In genomic region chr8:70671615-70672324, GRCm38 (mm10) we compare ENCODE assay signal across 9 mouse cellular contexts. TPM values are rescaled to one million over a fixed set of nuclear protein-coding genes. Genes with fewer than 3 reads are reported as not detected.
DNase-seq lines count a peak whose midpoint lies in the region; ATAC-seq and TF ChIP-seq lines count a peak whose summit lies in the region.
"Had no signal": no experiment of that assay in that cellular context is flagged by ENCODE, and none has a peak within 500 bp of the region (broad histone marks: within the 10 kb centered on the region; RNA-seq: fewer than 3 reads in every experiment).

No protein-coding gene starts in this region.

- H3K9ac ChIP-seq in hindbrain, embryonic 12.5 days, result no peak overlapping the region
- no peak overlapping the region for H3K9ac ChIP-seq in midbrain, postnatal 0 days (replicated peaks; ENCODE audit: low read length, poor library complexity, severe bottlenecking)

- WGBS in hindbrain, embryonic 10.5 days, result 64% methylated on average over 10 of the region's 10 CpGs
- WGBS in hindbrain, embryonic 12.5 days, result 60% methylated on average over 10 of the region's 10 CpGs
- WGBS in kidney, adult 2 months, result 46% methylated on average over 10 of the region's 10 CpGs
- WGBS in midbrain, postnatal 0 days, result 55% methylated on average over 10 of the region's 10 CpGs

- no peak for TF ChIP-seq POLR2A in kidney, adult 2 months (IDR thresholded peaks at IDR 0.05; ENCODE audit: low read depth, low read length)

- no peak for ATAC-seq in hindbrain, embryonic 12.5 days (ENCODE audit: low FRiP score)
- ATAC-seq in midbrain, postnatal 0 days (ENCODE audit: low FRiP score), result no peak

- no peak overlapping the region for H3K4me3 ChIP-seq in hindbrain, embryonic 10.5 days
- H3K4me3 ChIP-seq in hindbrain, embryonic 12.5 days, result no peak overlapping the region
- no peak overlapping the region for H3K4me3 ChIP-seq in kidney, adult 2 months (ENCODE audit: insufficient read depth, low read depth, low read length)
- no peak overlapping the region for H3K4me3 ChIP-seq in midbrain, postnatal 0 days (ENCODE audit: low read depth, low read length)

- DNase-seq in hindbrain, embryonic 10.5 days (ENCODE audit: low spot score), result no peak
- peak; percentile 57 for DNase-seq in gastrocnemius, postnatal 10 days
- DNase-seq in kidney, adult 2 months, result peak; percentile 73
- no peak for DNase-seq in midbrain, postnatal 0 days (ENCODE audit: low spot score)
- DNase-seq in adrenal gland, postnatal 10 days, result no peak
- no peak for DNase-seq in thymus, postnatal 4 days
- DNase-seq in right cerebral cortex, postnatal 36 days (ENCODE audit: low spot score in 2 of 2), result no peak

- peaks cover 9% of the 10 kb centered on the region for H3K36me3 ChIP-seq in hindbrain, embryonic 10.5 days
- H3K36me3 ChIP-seq in hindbrain, embryonic 12.5 days, result 0 out of 2 replicates have a peak, but pooled peaks cover 3% of the 10 kb centered on the region
- H3K36me3 ChIP-seq in kidney, adult 2 months (ENCODE audit: control insufficient read depth, insufficient read depth, low read length), result no peaks in the 10 kb centered on the region
- H3K36me3 ChIP-seq in midbrain, postnatal 0 days (ENCODE audit: insufficient read depth, low read length), result no peaks in the 10 kb centered on the region

- no peaks in the 10 kb centered on the region for H3K27me3 ChIP-seq in hindbrain, embryonic 10.5 days (ENCODE audit: insufficient read depth, poor library complexity, severe bottlenecking)
- H3K27me3 ChIP-seq in hindbrain, embryonic 12.5 days, result no peaks in the 10 kb centered on the region
- H3K27me3 ChIP-seq in kidney, adult 2 months (replicated peaks; ENCODE audit: control insufficient read depth, insufficient read depth, low read length), result no peaks in the 10 kb centered on the region
- H3K27me3 ChIP-seq in midbrain, postnatal 0 days (ENCODE audit: insufficient read depth, low read length), result no peaks in the 10 kb centered on the region

- no peak overlapping the region for H3K4me2 ChIP-seq in hindbrain, embryonic 12.5 days (replicated peaks)
- no peak overlapping the region for H3K4me2 ChIP-seq in midbrain, postnatal 0 days (ENCODE audit: low read depth, low read length, poor library complexity, severe bottlenecking)

- peak overlapping the region; percentile 98; the same call in 1 of the 2 replicates for H3K27ac ChIP-seq in hindbrain, embryonic 10.5 days
- H3K27ac ChIP-seq in hindbrain, embryonic 12.5 days, result no peak overlapping the region
- H3K27ac ChIP-seq in kidney, adult 2 months (ENCODE audit: insufficient read depth, low read depth, low read length), result peak overlapping the region; percentile 88
- H3K27ac ChIP-seq in midbrain, postnatal 0 days (ENCODE audit: low read depth, low read length), result peak overlapping the region; percentile 96; the same call in 1 of the 2 replicates

- no peak for TF ChIP-seq CTCF in kidney, adult 2 months (conservative IDR thresholded peaks at IDR 0.05; ENCODE audit: insufficient read depth, insufficient read length, low read depth, low read length)
- no peak for TF ChIP-seq CTCF in midbrain, postnatal 0 days (IDR thresholded peaks at IDR 0.05)

- H3K4me1 ChIP-seq in hindbrain, embryonic 10.5 days (replicated peaks), result peaks cover 35% of the 10 kb centered on the region
- H3K4me1 ChIP-seq in hindbrain, embryonic 12.5 days, result peaks cover 17% of the 10 kb centered on the region
- peaks cover 26% of the 10 kb centered on the region for H3K4me1 ChIP-seq in kidney, adult 2 months (ENCODE audit: control insufficient read depth, insufficient read depth, low read length)
- H3K4me1 ChIP-seq in midbrain, postnatal 0 days (ENCODE audit: insufficient read depth, low read length), result peaks cover 8% of the 10 kb centered on the region; the same call in 1 of the 2 replicates

- 0 out of 2 replicates have a peak, but pooled peaks cover 3% of the 10 kb centered on the region for H3K9me3 ChIP-seq in hindbrain, embryonic 10.5 days
- H3K9me3 ChIP-seq in hindbrain, embryonic 12.5 days (replicated peaks), result no peaks in the 10 kb centered on the region
- no peaks in the 10 kb centered on the region for H3K9me3 ChIP-seq in midbrain, postnatal 0 days (ENCODE audit: low read length)

RNA-seq across cellular contexts. Expression of gene Lsm4, which starts 1.3 kb away (rescaled TPM):
- polyA plus RNA-seq in hindbrain, embryonic 10.5 days (2016; fragmentation: Nextera tagmentation; extraction: Ambion mirVana), result 344 and 354 TPM in 2 replicates
- polyA plus RNA-seq in hindbrain, embryonic 12.5 days (2016; fragmentation: Nextera tagmentation; extraction: Ambion mirVana), result 227 and 231 TPM in 2 replicates
- total RNA-seq in gastrocnemius, postnatal 10 days (2021), result 10 to 100 TPM; 82.3 to 83.0 TPM
- 106 and 120 TPM in 2 replicates for polyA plus RNA-seq in kidney, adult 2 months (2012; rRNA removed)
- 140 and 312 TPM in 2 replicates for total RNA-seq in midbrain, postnatal 0 days (2014; rRNA removed)
- polyA plus RNA-seq in midbrain, postnatal 0 days (2015; fragmentation: Nextera tagmentation; extraction: Ambion mirVana), result 157 and 169 TPM in 2 replicates
- 10 to 100 TPM; 91.5 to 94.7 TPM for total RNA-seq in adrenal gland, postnatal 10 days (2021)

RNA-seq across cellular contexts. Expression of gene Pgpep1, which starts 11.6 kb away (rescaled TPM):
- polyA plus RNA-seq in hindbrain, embryonic 10.5 days (2016; fragmentation: Nextera tagmentation; extraction: Ambion mirVana), result 87.4 and 141 TPM in 2 replicates
- polyA plus RNA-seq in hindbrain, embryonic 12.5 days (2016; fragmentation: Nextera tagmentation; extraction: Ambion mirVana), result 101 and 125 TPM in 2 replicates
- total RNA-seq in gastrocnemius, postnatal 10 days (2021), result 10 to 100 TPM; 22.5 to 23.4 TPM
- polyA plus RNA-seq in kidney, adult 2 months (2012; rRNA removed), result 296 TPM in 2 replicates
- total RNA-seq in midbrain, postnatal 0 days (2014; rRNA removed), result 40.2 and 60.6 TPM in 2 replicates
- 37.6 and 50.6 TPM in 2 replicates for polyA plus RNA-seq in midbrain, postnatal 0 days (2015; fragmentation: Nextera tagmentation; extraction: Ambion mirVana)
- 10 to 100 TPM; 65.7 to 80.6 TPM for total RNA-seq in adrenal gland, postnatal 10 days (2021)

RNA-seq across cellular contexts. Expression of gene Jund, which starts 27.0 kb away (rescaled TPM):
- 64.6 and 128 TPM in 2 replicates for polyA plus RNA-seq in hindbrain, embryonic 10.5 days (2016; fragmentation: Nextera tagmentation; extraction: Ambion mirVana)
- 186 and 217 TPM in 2 replicates for polyA plus RNA-seq in hindbrain, embryonic 12.5 days (2016; fragmentation: Nextera tagmentation; extraction: Ambion mirVana)
- total RNA-seq in gastrocnemius, postnatal 10 days (2021), result 100 to 1,000 TPM in 1 of 2 experiments, 10 to 100 TPM in 1; 79.2 to 130 TPM
- polyA plus RNA-seq in kidney, adult 2 months (2012; rRNA removed), result 158 and 201 TPM in 2 replicates
- total RNA-seq in midbrain, postnatal 0 days (2014; rRNA removed), result 470 and 553 TPM in 2 replicates
- polyA plus RNA-seq in midbrain, postnatal 0 days (2015; fragmentation: Nextera tagmentation; extraction: Ambion mirVana), result 91.0 and 99.3 TPM in 2 replicates
- 100 to 1,000 TPM; 149 to 185 TPM for total RNA-seq in adrenal gland, postnatal 10 days (2021)

RNA-seq across cellular contexts. Expression of gene Iqcn, which starts 31.5 kb away (rescaled TPM):
- 0.07 TPM in 1 of 2 replicates, not detected in the other for polyA plus RNA-seq in hindbrain, embryonic 10.5 days (2016; fragmentation: Nextera tagmentation; extraction: Ambion mirVana)
- polyA plus RNA-seq in hindbrain, embryonic 12.5 days (2016; fragmentation: Nextera tagmentation; extraction: Ambion mirVana), result 0.05 TPM in 1 of 2 replicates, not detected in the other
- not detected for total RNA-seq in gastrocnemius, postnatal 10 days (2021)
- polyA plus RNA-seq in kidney, adult 2 months (2012; rRNA removed), result 0.03 and 0.12 TPM in 2 replicates
- 0.22 TPM in 1 of 2 replicates, not detected in the other for total RNA-seq in midbrain, postnatal 0 days (2014; rRNA removed)
- polyA plus RNA-seq in midbrain, postnatal 0 days (2015; fragmentation: Nextera tagmentation; extraction: Ambion mirVana), result 0.06 and 0.07 TPM in 2 replicates
- total RNA-seq in adrenal gland, postnatal 10 days (2021), result under 1 TPM; 0.15 to 0.30 TPM
- polyA plus RNA-seq: macrophage had no signal

RNA-seq across cellular contexts. Expression of gene Gdf15, which starts 39.5 kb away (rescaled TPM):
- polyA plus RNA-seq in hindbrain, embryonic 10.5 days (2016; fragmentation: Nextera tagmentation; extraction: Ambion mirVana), result not detected in 2 replicates
- polyA plus RNA-seq in hindbrain, embryonic 12.5 days (2016; fragmentation: Nextera tagmentation; extraction: Ambion mirVana), result 0.15 and 0.17 TPM in 2 replicates
- not detected for total RNA-seq in gastrocnemius, postnatal 10 days (2021)
- 11.2 and 17.8 TPM in 2 replicates for polyA plus RNA-seq in kidney, adult 2 months (2012; rRNA removed)
- 0.22 and 1.8 TPM in 2 replicates for total RNA-seq in midbrain, postnatal 0 days (2014; rRNA removed)
- polyA plus RNA-seq in midbrain, postnatal 0 days (2015; fragmentation: Nextera tagmentation; extraction: Ambion mirVana), result 0.26 and 0.32 TPM in 2 replicates
- 1 to 10 TPM in 1 of 2 experiments, under 1 TPM in 1; 0.79 to 1.7 TPM for total RNA-seq in adrenal gland, postnatal 10 days (2021)

Comparison
In these comparisons a context has a peak if more than half of its experiments do, and no peak if none do; other contexts are left out.
1. DNase-seq: peak in gastrocnemius, postnatal 10 days (single experiment) and kidney, adult 2 months (single experiment); none in hindbrain, embryonic 10.5 days (single experiment), midbrain, postnatal 0 days (single experiment), adrenal gland, postnatal 10 days (single experiment), thymus, postnatal 4 days (single experiment) and right cerebral cortex, postnatal 36 days (0 of 2).